Mouse (Mus musculus) G1E (cell line): ENCODE results near the gene Gstm5.

Experiments used
- CTCF ChIP-seq: IDR thresholded peaks from 2 replicates; pipeline ENCODE4 v1.5.1; 2012; ENCODE audit warnings: low read depth, low read length, inconsistent platforms, mixed read lengths
- GATA1 ChIP-seq: IDR thresholded peaks from 2 replicates; pipeline ENCODE4 v1.6.1; 2012; ENCODE audit warnings: borderline replicate concordance, low read length, inconsistent platforms, mixed read lengths
- GATA2 ChIP-seq: IDR thresholded peaks from 2 replicates; pipeline ENCODE4 v1.6.1; 2012; ENCODE audit warnings: low read depth, low read length, inconsistent platforms, borderline replicate concordance
- TAL1 ChIP-seq: conservative IDR thresholded peaks from 2 replicates; pipeline ENCODE4 v1.6.1; 2012; ENCODE audit warnings: low read depth, low read length, inconsistent platforms, mixed read lengths

- TF ChIP-seq TAL1: no peak
- no peak for TF ChIP-seq CTCF
- TF ChIP-seq GATA2: no peak
- TF ChIP-seq GATA1: no peak
Observed at GRCm38 (mm10) chr3:107900955-107901673, 5.5 kb downstream of the Gstm5 start.
